8 mouse cellular contexts compared by ENCODE assay signal in the genomic region with DNA sequence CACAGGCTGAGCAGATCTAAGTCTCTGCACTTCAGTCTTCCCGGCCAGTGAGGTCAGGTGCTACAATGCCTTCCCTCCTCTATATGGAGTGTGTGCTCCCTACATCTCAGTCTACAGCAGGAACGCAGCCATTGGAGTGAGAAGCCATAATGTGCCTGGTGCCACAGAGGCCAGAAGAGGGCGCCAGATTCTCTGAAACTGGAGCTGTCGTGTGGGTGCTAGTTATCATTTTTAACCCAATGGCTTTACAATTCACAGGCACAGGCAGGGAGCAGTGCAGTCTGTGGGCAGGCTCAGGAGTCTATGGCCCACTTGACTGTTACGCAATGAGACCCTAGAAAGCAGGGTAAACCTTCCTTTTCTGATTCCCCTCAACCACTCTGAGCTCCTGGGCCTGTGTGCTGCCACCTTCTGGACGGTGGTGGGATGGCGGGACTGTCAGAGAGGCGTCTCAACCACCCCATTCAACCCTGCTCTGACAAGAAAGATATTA. TPM values are rescaled to one million over a fixed set of nuclear protein-coding genes. Genes with fewer than 3 reads are reported as not detected.
DNase-seq lines count a peak whose midpoint lies in the region; ATAC-seq lines count a peak whose summit lies in the region.

No protein-coding gene starts in this region.

- intact Hi-C loops in left cerebral cortex, postnatal 14 days (cut with DNase I), result loop anchor here (5.0 kb wide), 1 partner anchor 58 kb away; no protein-coding TSS in a partner anchor

- peak; percentile 50 for ATAC-seq in inflammation-experienced regulatory T-cells, adult 6 months
- peak; percentile 68 for ATAC-seq in megakaryocyte-erythroid progenitor cell, adult 5-6 weeks (replicated peaks; ENCODE audit: low FRiP score, low TSS enrichment, poor library complexity, severe bottlenecking)

- DNase-seq in adrenal gland, adult 2 months, result peak; percentile 82
- DNase-seq in embryo, embryonic 10.5 days (ENCODE audit: low spot score), result peak; percentile 86
- peak; percentile 55 for DNase-seq in gastrocnemius, postnatal 25 days
- DNase-seq in left cerebral cortex, postnatal 14 days (ENCODE audit: low spot score in 2 of 2), result peak; percentile 69 to 72
- DNase-seq in right cerebral cortex, postnatal 25 days, result peak; percentile 53
- DNase-seq in urinary bladder, postnatal 36 days (ENCODE audit: low spot score in 2 of 2), result peak; percentile 76 to 81

RNA-seq across cellular contexts. Expression of a gene that starts 18.9 kb away (rescaled TPM):
- total RNA-seq in adrenal gland, adult 2 months (2021), result under 1 TPM; 0.43 to 0.59 TPM
- 1.2 and 1.4 TPM in 2 replicates for polyA plus RNA-seq in adrenal gland, adult 2 months (2012; rRNA removed)
- total RNA-seq in gastrocnemius, postnatal 25 days (2021), result under 1 TPM in 1 of 2 experiments, not detected in 1; 0.11 TPM
- not detected for polyA plus RNA-seq in inflammation-experienced regulatory T-cells, adult 6 months (2017; shearing (Covaris generic))
- under 1 TPM; 0.42 to 0.70 TPM for total RNA-seq in left cerebral cortex, postnatal 14 days (2021)
- total RNA-seq in megakaryocyte-erythroid progenitor cell, adult 5-6 weeks (2014; fragmentation: Nextera tagmentation), result not detected in 2 replicates
- total RNA-seq in megakaryocyte-erythroid progenitor cell, adult 5-6 weeks (2017), result not detected in 2 replicates

RNA-seq across cellular contexts. Expression of a gene that starts 23.0 kb away (rescaled TPM):
- total RNA-seq in adrenal gland, adult 2 months (2021), result under 1 TPM in 1 of 2 experiments, not detected in 1; 0.45 TPM
- polyA plus RNA-seq in adrenal gland, adult 2 months (2012; rRNA removed), result 0.04 and 0.08 TPM in 2 replicates
- total RNA-seq in gastrocnemius, postnatal 25 days (2021), result under 1 TPM; 0.13 to 0.23 TPM
- not detected for polyA plus RNA-seq in inflammation-experienced regulatory T-cells, adult 6 months (2017; shearing (Covaris generic))
- under 1 TPM; 0.35 to 0.40 TPM for total RNA-seq in left cerebral cortex, postnatal 14 days (2021)
- 0.28 and 1.6 TPM in 2 replicates for total RNA-seq in megakaryocyte-erythroid progenitor cell, adult 5-6 weeks (2014; fragmentation: Nextera tagmentation)
- total RNA-seq in megakaryocyte-erythroid progenitor cell, adult 5-6 weeks (2017), result 0.15 and 0.28 TPM in 2 replicates

RNA-seq across cellular contexts. Expression of a gene that starts 50.4 kb away (rescaled TPM):
- under 1 TPM; 0.40 to 0.55 TPM for total RNA-seq in adrenal gland, adult 2 months (2021)
- 0.08 and 0.10 TPM in 2 replicates for polyA plus RNA-seq in adrenal gland, adult 2 months (2012; rRNA removed)
- total RNA-seq in gastrocnemius, postnatal 25 days (2021), result 10 to 100 TPM; 58.1 to 76.7 TPM
- polyA plus RNA-seq in inflammation-experienced regulatory T-cells, adult 6 months (2017; shearing (Covaris generic)), result not detected
- 1 to 10 TPM; 2.0 to 2.1 TPM for total RNA-seq in left cerebral cortex, postnatal 14 days (2021)
- total RNA-seq in megakaryocyte-erythroid progenitor cell, adult 5-6 weeks (2014; fragmentation: Nextera tagmentation), result not detected in 2 replicates
- total RNA-seq in megakaryocyte-erythroid progenitor cell, adult 5-6 weeks (2017), result not detected in 2 replicates

Comparison
In these comparisons a context has a peak if more than half of its experiments do, and no peak if none do; other contexts are left out.
1. Peak in every context shown above with its lines: DNase-seq and ATAC-seq.
2. RNA of a gene that starts 50.4 kb away (total RNA-seq): 58.1 to 76.7 TPM in gastrocnemius, postnatal 25 days; 2.0 to 2.1 TPM in left cerebral cortex, postnatal 14 days, 0.40 to 0.55 TPM in adrenal gland, adult 2 months and not detected in megakaryocyte-erythroid progenitor cell, adult 5-6 weeks; every median in the first group is over 10 times any median in the second.